Mouse (Mus musculus): ENCODE results near the gene Isca2.
A peak's percentile ranks its signal among the peaks of the same experiment; 100 is the strongest.

Gene Isca2

DNA sequence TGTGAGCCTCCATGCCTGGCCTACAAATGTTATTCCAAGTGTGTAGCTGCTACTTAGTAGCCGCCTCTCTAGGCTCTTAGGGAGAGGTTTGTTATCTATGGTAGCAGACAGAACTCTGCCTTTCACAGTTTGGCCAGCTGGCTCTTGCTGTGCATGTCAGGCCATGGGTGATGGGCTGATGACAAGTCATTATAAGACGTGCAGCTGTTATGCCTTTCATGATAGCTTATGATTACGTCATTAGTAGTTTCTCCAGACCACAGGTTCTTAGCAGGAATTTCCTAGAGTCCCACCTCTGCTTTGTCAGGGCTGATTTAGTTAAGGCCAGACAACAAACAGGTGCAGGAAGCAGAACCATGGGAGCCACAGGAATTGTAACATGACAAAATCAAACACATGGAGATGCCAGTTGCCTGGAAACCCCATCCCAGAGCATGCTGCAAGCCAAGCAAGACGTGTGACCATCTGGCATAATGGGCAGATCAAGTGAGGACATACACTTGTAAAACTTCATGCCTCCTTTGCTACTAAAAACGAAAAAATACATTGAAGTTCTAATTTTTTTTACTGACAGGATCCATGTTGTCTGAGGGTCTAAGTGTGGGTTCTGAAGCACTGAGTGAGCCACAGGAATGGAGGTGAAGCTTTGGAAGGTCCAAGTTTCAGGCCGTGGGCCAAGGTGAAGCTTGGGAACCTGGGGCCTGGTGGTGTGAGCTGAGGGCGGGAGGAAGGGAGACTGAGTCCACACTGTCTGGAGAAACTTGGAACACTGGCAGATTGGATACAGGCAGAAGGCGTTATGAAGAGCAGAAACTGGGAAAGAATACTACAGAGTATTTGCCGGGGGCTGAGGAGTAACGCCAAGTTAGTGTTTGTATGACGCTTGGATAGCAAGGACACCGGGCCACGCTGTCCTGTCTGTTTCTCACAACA is 46.5 kb downstream of the Isca2 start:
- DNase-seq (ENCODE audit: low spot score), result peak; percentile 53

DNA sequence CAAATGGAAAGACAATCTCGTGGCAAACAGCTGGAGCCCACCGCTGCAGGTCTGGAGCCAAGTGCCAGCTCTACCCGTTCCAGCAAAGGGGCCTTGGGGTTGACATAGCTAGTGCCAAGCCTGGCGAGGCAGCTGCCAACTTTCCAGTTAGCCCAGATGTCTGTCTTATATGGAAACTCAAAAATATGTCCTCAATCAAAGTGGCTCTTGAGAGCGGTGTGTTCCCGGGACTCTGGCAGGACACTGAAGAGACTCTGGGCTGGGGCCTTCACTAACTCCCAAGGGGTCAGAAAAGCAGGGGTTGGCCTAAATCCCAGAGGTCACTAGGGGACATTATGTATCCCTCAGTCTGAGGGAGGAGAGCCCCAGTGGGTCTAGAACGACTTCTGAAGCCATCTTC is 50.5 kb downstream of the Isca2 start:
- no peak for DNase-seq (ENCODE audit: low spot score)

DNA sequence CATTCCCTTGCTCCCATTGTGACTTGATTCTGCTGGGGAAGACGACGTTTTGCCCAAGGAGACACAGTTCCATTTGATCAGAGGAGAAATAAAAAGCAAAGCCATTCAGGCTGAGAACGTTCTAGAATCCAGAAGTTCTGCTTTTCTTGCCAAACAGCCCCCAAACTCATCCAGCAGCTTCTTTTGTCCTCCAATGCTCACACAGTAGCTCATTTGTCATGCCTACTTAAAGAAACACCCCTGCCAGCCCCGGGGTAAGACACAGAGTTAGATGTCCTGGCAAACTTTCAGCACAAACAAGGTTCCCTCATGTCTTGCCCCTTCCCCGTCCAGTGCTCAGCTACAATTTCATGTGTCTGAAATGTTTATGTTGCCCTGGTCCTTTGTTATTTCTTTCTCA is 51.2 kb downstream of the Isca2 start:
- DNase-seq (ENCODE audit: low spot score), result no peak
